Mouse (Mus musculus) small intestine, adult 2 months (tissue): Measurements from ENCODE around the gene Nanos3. TPM values are rescaled to one million over a fixed set of nuclear protein-coding genes. Genes with fewer than 3 reads are reported as not detected.

ENCODE experiments used
- H3K27ac ChIP-seq: fragments of 200-500 bp; 2 replicates; pipeline ENCODE4 v1.5.1; 2012; ENCODE audit warnings: low read depth, low read length, control low read depth, inconsistent platforms; ENCODE audit not compliant: insufficient read depth
- H3K27me3 ChIP-seq: fragments of 200-500 bp; 2 replicates; pipeline ENCODE4 v1.6.1; 2012; ENCODE audit warnings: mild to moderate bottlenecking, moderate library complexity, low read length, inconsistent platforms; ENCODE audit not compliant: control insufficient read depth, insufficient read depth
- H3K36me3 ChIP-seq: fragments of 200-500 bp; 2 replicates; pipeline ENCODE4 v1.6.1; 2012; ENCODE audit warnings: mild to moderate bottlenecking, low read length, control low read depth, inconsistent platforms; ENCODE audit not compliant: control insufficient read depth, insufficient read depth
- H3K4me1 ChIP-seq: fragments of 200-500 bp; 2 replicates; pipeline ENCODE4 v1.6.1; 2012; ENCODE audit warnings: low read length, inconsistent platforms, mixed read lengths; ENCODE audit not compliant: control insufficient read depth, insufficient read depth, insufficient read length
- H3K4me3 ChIP-seq: fragments of 200-500 bp; 2 replicates; pipeline ENCODE4 v1.5.1; 2012; ENCODE audit warnings: low read depth, mild to moderate bottlenecking, control low read depth, inconsistent platforms, low read length, moderate library complexity
- CTCF ChIP-seq: fragments of 200-500 bp; IDR thresholded peaks from 2 replicates; pipeline ENCODE4 v1.5.1; 2012; ENCODE audit warnings: low read depth, mild to moderate bottlenecking, control low read depth, inconsistent platforms, low read length, moderate library complexity, mixed read lengths; ENCODE audit not compliant: insufficient replicate concordance, insufficient read length; ENCODE audit errors: extremely low read depth
- POLR2A ChIP-seq: fragments of 200-500 bp; IDR thresholded peaks from 2 replicates; pipeline ENCODE4 v1.6.1; 2012; ENCODE audit warnings: low read depth, mild to moderate bottlenecking, control low read depth, inconsistent platforms, low read length, moderate library complexity
- WGBS: fragments of 180-500 bp; shearing (Covaris S2); methylation state at CpG from one replicate; pipeline ENCODE4 v1.1.7; 2018; 5-methylcytosine and 5-hydroxymethylcytosine counted together
- polyA plus RNA-seq: library from polyadenylated mRNA; depleted of rRNA; stranded (reverse); fragments of >200 nt; gene quantifications from 2 replicates; pipeline ENCODE4 v1.2.3, GENCODE M21; 2012

The Nanos3 gene
- polyA plus RNA-seq, 1 experiment = 0.62 TPM

DNA sequence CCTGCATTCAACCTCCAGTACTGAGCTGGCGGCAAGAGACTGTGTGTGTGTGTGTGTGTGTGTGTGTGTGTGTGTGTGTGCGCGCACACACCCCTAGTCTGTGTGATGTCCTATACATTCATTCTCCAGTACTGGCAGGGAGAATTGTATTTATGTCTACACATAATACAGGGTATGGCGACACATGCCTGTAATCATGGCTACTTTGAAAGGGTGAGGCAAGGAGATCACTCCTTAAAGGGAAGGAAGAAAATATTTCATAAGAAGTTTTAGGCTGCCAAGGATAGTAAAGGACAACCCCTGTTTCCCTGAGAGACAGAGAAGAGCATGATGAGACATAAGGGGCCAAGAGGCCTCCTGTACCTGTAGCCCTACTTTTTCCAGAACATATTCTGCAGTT is 27.4 kb downstream of the Nanos3 start:
- no peak for TF ChIP-seq POLR2A
- no peak for TF ChIP-seq CTCF
- 94% methylated on average over 4 of the region's 4 CpGs for WGBS
- no peak overlapping the region for H3K4me3 ChIP-seq

DNA sequence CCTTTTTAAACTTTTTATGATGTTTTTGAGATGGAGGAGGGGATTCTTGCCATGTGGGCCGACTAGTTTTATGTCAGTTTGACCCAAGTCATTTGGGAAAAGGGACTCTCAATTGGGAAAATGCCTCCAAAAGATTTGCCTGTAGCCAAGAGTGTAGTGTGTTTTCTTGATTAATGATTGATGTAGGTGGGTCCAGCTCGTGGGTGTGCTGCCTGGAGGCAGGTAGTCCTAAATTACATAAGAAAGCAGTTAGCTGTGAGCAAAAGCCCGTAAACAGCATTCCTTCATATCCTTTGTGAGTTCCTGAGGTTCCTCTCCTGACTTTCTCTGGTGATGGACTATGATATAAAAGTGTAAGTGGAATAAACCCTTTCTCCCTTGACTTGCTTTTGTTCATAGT is 35.8 kb downstream of the Nanos3 start:
- Histone ChIP-seq H3K27ac (no peak overlapping the region), H3K4me1 (peaks cover 10% of the 10 kb centered on the region), H3K4me3 (no peak overlapping the region), H3K27me3 (no peaks in the 10 kb centered on the region), H3K36me3 (peaks cover 4% of the 10 kb centered on the region; the same call in 1 of the 2 replicates)
- 40% methylated on average over 3 of the region's 3 CpGs for WGBS
- TF ChIP-seq POLR2A (no peak), CTCF (no peak)

More for the DNA sequence above, 27.4 kb downstream of the Nanos3 start:
- Histone ChIP-seq H3K36me3 (no peaks in the 10 kb centered on the region), H3K27me3 (no peaks in the 10 kb centered on the region), H3K27ac (no peak overlapping the region), H3K4me1 (no peaks in the 10 kb centered on the region)

DNA sequence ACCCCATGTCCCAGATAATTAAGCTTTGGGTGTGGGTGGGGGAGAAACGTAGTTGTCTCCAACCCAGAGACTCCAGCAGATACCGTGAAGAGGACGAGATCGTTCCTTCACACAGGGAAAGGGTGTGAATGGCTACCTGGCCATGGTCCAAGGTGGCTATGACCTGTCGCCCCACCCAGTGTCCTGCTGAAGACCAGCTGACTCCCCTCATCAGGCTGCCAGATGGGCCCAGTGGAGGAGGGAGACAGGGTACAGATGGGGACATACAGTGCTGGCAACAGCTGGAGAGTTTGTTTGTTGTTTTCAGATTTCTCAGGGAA is 36.5 kb downstream of the Nanos3 start:
- 74% methylated on average over 5 of the region's 5 CpGs for WGBS
- peaks cover 10% of the 10 kb centered on the region for H3K4me1 ChIP-seq
- no peaks in the 10 kb centered on the region for H3K27me3 ChIP-seq
- peaks cover 10% of the 10 kb centered on the region for H3K36me3 ChIP-seq
- H3K4me3 ChIP-seq = no peak overlapping the region
- TF ChIP-seq CTCF = no peak
- no peak for TF ChIP-seq POLR2A
- no peak overlapping the region for H3K27ac ChIP-seq

DNA sequence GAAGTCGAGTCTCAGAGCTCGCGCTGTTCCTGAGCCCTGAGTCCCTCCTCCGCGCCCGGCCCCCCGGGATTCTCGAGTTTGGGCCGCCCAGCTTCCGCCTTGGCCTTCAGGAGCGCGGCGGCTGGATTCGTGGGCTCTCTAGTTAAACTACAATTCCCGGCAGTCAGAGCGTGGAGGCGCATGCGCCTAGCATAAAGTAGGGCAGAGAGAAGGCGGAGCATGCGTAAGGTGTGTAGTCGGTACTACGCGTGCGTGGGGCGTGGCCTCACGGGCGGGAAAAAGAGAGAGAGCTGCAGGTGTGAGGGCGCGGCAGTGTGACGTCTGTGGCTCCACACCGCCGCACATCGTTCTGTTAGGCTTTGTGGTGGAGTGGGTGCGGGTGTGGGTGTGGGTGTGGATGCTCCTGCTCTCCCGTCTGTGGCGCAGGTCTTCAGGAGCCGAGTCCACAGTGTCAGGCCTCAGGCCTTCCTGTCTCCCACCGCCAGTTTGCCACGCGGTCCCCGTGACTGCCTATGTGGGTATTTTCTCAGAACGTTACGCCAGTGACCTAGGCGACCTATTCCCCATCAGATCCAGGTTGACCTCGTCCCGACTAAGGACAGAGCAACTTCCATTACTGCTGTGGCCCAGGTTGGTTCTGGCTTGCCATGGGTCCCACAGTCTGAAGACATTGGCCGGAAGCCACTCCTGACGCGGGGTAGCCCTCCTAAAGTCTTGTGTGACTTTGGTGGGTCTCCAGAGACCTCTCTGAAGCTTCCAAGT is 37.1 kb downstream of the Nanos3 start, which contains the start of the genes Cc2d1a and 4930432K21Rik:
TSS of gene Cc2d1a (minus strand) at position 168 of the 762 bp plus-strand sequence.
TSS of gene 4930432K21Rik (plus strand) at position 257 of the 762 bp plus-strand sequence.
- 16% methylated on average over 49 of the region's 49 CpGs for WGBS
- Histone ChIP-seq H3K36me3 (peaks cover 15% of the 10 kb centered on the region), H3K27me3 (no peaks in the 10 kb centered on the region), H3K4me1 (peaks cover 10% of the 10 kb centered on the region), H3K27ac (peak within 1 kb of the TSS; percentile 96), H3K4me3 (peak within 1 kb of the TSS; percentile 76)
- no peak for TF ChIP-seq CTCF
- TF ChIP-seq POLR2A = no peak

DNA sequence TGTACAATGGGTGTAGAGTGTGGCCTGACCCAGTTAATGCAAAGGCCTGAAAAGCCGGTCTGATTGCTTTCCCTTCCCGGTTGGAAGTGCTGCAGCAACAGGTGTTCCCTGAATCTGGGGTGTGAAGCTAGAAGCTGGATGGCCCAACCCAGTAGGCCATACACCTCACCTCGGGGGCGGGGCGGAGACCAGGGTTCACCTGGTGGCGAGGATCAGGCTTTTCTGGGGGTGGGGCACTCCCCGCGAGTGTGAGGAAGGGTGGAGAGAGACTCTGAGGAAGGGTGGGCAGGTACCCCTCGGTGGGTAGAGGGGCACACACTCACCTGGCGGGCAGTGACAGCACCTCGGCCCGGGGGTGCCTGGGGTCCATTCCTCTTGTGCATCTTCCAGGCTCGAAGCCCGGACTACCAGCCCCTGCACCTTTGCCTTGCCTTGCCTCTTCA is 37.7 kb downstream of the Nanos3 start:
- Histone ChIP-seq H3K4me1 (peaks cover 10% of the 10 kb centered on the region), H3K36me3 (peaks cover 21% of the 10 kb centered on the region), H3K4me3 (peak overlapping the region; percentile 76), H3K27ac (peak overlapping the region; percentile 96), H3K27me3 (no peaks in the 10 kb centered on the region)
- TF ChIP-seq CTCF (no peak), POLR2A (0 out of 2 replicates have a peak, but pooled peaks have one; percentile 2)
- 1% methylated on average over 14 of the region's 14 CpGs for WGBS

DNA sequence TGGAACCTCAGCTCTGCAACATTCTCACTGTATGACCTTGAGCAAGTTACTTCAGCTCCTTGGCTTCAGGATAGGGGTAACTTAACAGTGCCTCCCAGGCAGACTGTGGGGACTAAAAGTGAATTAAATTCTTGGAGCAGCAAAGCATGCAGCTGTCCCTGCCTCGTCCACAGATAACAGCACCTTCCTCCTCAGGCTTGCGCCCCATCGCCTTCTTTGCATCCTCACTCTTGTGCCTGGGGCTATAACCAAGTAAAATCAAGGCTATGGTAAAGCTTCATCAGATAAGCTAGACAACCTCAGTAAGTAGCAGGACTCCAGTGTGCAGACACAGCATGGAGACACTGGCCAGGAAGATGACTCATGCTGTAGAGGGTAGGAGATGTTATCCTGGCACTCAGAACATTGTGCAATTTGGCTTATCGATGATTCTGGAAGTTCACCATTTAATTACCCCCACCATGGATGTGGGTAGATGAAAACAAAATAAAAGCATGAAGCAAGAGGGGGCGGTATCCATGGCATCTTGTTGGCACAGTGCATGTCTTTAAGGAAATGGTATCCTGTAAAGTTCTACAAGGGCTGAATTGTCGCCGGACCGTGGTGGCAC is 40.3 kb downstream of the Nanos3 start:
- H3K36me3 ChIP-seq = peaks cover 42% of the 10 kb centered on the region
- H3K4me3 ChIP-seq = no peak overlapping the region
- H3K27me3 ChIP-seq = no peaks in the 10 kb centered on the region
- no peak for TF ChIP-seq CTCF
- no peak for TF ChIP-seq POLR2A
- peaks cover 10% of the 10 kb centered on the region for H3K4me1 ChIP-seq
- no peak overlapping the region for H3K27ac ChIP-seq
- 76% methylated on average over 8 of the region's 8 CpGs for WGBS

DNA sequence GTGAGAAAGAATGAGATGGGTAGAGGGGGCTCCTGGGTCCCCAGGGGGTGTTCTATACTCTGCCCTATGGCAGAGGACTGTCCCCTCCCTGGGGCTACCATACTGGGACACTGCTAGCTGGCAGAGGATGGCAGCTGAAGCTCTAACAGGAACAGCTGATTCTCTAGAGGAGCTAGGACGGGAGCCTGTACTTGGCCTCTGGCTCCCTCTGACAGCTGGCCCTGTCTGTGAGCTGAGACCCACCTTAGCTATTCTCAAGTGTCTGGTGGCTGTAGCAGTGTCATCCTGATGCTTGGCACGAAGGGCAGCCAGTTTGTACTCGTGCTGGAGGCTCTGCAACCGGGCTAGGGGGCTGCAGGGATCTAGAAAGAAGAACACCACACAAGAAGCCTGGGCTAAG is 44.2 kb downstream of the Nanos3 start:
- 91% methylated on average over 4 of the region's 4 CpGs for WGBS
- peaks cover 78% of the 10 kb centered on the region for H3K36me3 ChIP-seq
- TF ChIP-seq POLR2A = no peak
- no peak for TF ChIP-seq CTCF

More for the DNA sequence above, 44.2 kb downstream of the Nanos3 start:
- Histone ChIP-seq H3K4me3 (no peak overlapping the region), H3K27ac (no peak overlapping the region), H3K27me3 (no peaks in the 10 kb centered on the region), H3K4me1 (no peaks in the 10 kb centered on the region)
